Comparison of ENCODE assay signal across 23 mouse cellular contexts in genomic region chr8:91114910-91115309, GRCm38 (mm10). TPM values are rescaled to one million over a fixed set of nuclear protein-coding genes. Genes with fewer than 3 reads are reported as not detected.
DNase-seq lines count a peak whose midpoint lies in the region; ATAC-seq and TF ChIP-seq lines count a peak whose summit lies in the region.
"Had no signal": no experiment of that assay in that cellular context is flagged by ENCODE, and none has a peak within 500 bp of the region (broad histone marks: within the 10 kb centered on the region; RNA-seq: fewer than 3 reads in every experiment).

No protein-coding gene starts in this region.

- H3K9ac ChIP-seq in kidney, embryonic 14.5 days (ENCODE audit: low read depth, low read length), result no peak overlapping the region
- no peak overlapping the region for H3K9ac ChIP-seq in lung, postnatal 0 days (replicated peaks; ENCODE audit: low read depth)
- H3K9ac ChIP-seq: embryonic facial prominence, embryonic 12.5 days; forebrain, postnatal 0 days; hindbrain, embryonic 14.5 days; limb, embryonic 12.5 days; liver, embryonic 12.5 days; lung, embryonic 14.5 days had no signal

- H3K27ac ChIP-seq in kidney, embryonic 14.5 days (ENCODE audit: low read depth, low read length), result no peak overlapping the region
- H3K27ac ChIP-seq in lung, postnatal 0 days (ENCODE audit: low read length), result no peak overlapping the region
- H3K27ac ChIP-seq: embryonic facial prominence, embryonic 12.5 days; heart, embryonic 10.5 days; hindbrain, embryonic 14.5 days; limb, embryonic 12.5 days; liver, embryonic 12.5 days had no signal

- H3K4me1 ChIP-seq in kidney, embryonic 14.5 days (ENCODE audit: control insufficient read depth, insufficient read depth, low read length), result no peaks in the 10 kb centered on the region
- no peaks in the 10 kb centered on the region for H3K4me1 ChIP-seq in lung, postnatal 0 days (ENCODE audit: insufficient read depth, low read depth, low read length)
- H3K4me1 ChIP-seq: embryonic facial prominence, embryonic 12.5 days; heart, embryonic 10.5 days; limb, embryonic 12.5 days; liver, embryonic 12.5 days; megakaryocyte, embryonic 14.5 days had no signal

- H3K27me3 ChIP-seq in kidney, embryonic 14.5 days (ENCODE audit: control insufficient read depth, insufficient read depth, low read length), result no peaks in the 10 kb centered on the region
- H3K27me3 ChIP-seq in lung, postnatal 0 days (replicated peaks; ENCODE audit: insufficient read depth, low read length), result no peaks in the 10 kb centered on the region
- H3K27me3 ChIP-seq: embryonic facial prominence, embryonic 12.5 days; limb, embryonic 12.5 days; liver, embryonic 12.5 days; megakaryocyte, embryonic 14.5 days had no signal

- ATAC-seq in kidney, embryonic 14.5 days (ENCODE audit: low FRiP score, low TSS enrichment), result no peak
- ATAC-seq in lung, postnatal 0 days, result peak; percentile 50
- ATAC-seq: forebrain, postnatal 0 days; inflammation-experienced regulatory T-cells, adult 6 months; liver, embryonic 12.5 days had no signal

- no peak for TF ChIP-seq CTCF in lung, postnatal 0 days (IDR thresholded peaks at IDR 0.05)

- 45% methylated on average over 11 of the region's 11 CpGs for WGBS in kidney, embryonic 14.5 days
- 44% methylated on average over 11 of the region's 11 CpGs for WGBS in lung, postnatal 0 days

- TF ChIP-seq EP300 in lung, postnatal 0 days (IDR thresholded peaks at IDR 0.05), result no peak

- no peaks in the 10 kb centered on the region for H3K9me3 ChIP-seq in kidney, embryonic 14.5 days (ENCODE audit: control insufficient read depth, low read length)
- no peaks in the 10 kb centered on the region for H3K9me3 ChIP-seq in lung, postnatal 0 days (ENCODE audit: low read length)
- H3K9me3 ChIP-seq: embryonic facial prominence, embryonic 12.5 days; heart, embryonic 10.5 days; limb, embryonic 12.5 days; liver, embryonic 12.5 days; megakaryocyte, embryonic 14.5 days had no signal

- no peak overlapping the region for H3K4me2 ChIP-seq in kidney, embryonic 14.5 days (replicated peaks; ENCODE audit: low read depth, low read length)
- H3K4me2 ChIP-seq in lung, postnatal 0 days (replicated peaks; ENCODE audit: low read depth, low read length), result no peak overlapping the region
- H3K4me2 ChIP-seq: embryonic facial prominence, embryonic 12.5 days; hindbrain, embryonic 14.5 days; limb, embryonic 12.5 days; liver, embryonic 12.5 days; lung, embryonic 14.5 days had no signal

- peaks cover 54% of the 10 kb centered on the region for H3K36me3 ChIP-seq in kidney, embryonic 14.5 days (ENCODE audit: control insufficient read depth, insufficient read depth, low read length)
- H3K36me3 ChIP-seq in lung, postnatal 0 days (ENCODE audit: insufficient read depth, low read length), result peaks cover 18% of the 10 kb centered on the region; the same call in 1 of the 2 replicates

- DNase-seq in kidney, adult 11 months, result peak; percentile 25
- no peak for DNase-seq in lung, postnatal 0 days (ENCODE audit: low spot score)
- DNase-seq in lung, adult 18-20 months, result no peak
- peak; percentile 41 for DNase-seq in kidney, postnatal 14 days
- DNase-seq in adrenal gland, postnatal 10 days, result no peak
- no peak for DNase-seq in adrenal gland, postnatal 25 days
- DNase-seq: cerebellum, adult 18-20 months; cerebellum, postnatal 14 days; forebrain, postnatal 0 days; heart, postnatal 4 days; lung, embryonic 14.5 days; lung, postnatal 36 days; midbrain, embryonic 14.5 days; thymus, adult 18-20 months; thymus, postnatal 4 days had no signal

- no peak overlapping the region for H3K4me3 ChIP-seq in kidney, embryonic 14.5 days (ENCODE audit: low read length)
- no peak overlapping the region for H3K4me3 ChIP-seq in lung, postnatal 0 days (ENCODE audit: low read depth, low read length)
- H3K4me3 ChIP-seq: embryonic facial prominence, embryonic 12.5 days; heart, embryonic 10.5 days; limb, embryonic 12.5 days; liver, embryonic 12.5 days; megakaryocyte, embryonic 14.5 days had no signal

RNA-seq across cellular contexts. Expression of gene Rbl2, which starts 45.1 kb away (rescaled TPM):
- polyA plus RNA-seq in kidney, embryonic 14.5 days (2014; fragmentation: Nextera tagmentation; extraction: Ambion mirVana), result 12.8 and 21.3 TPM in 2 replicates
- 13.7 and 13.8 TPM in 2 replicates for polyA plus RNA-seq in lung, postnatal 0 days (2015; fragmentation: Nextera tagmentation; extraction: Ambion mirVana)
- total RNA-seq in adrenal gland, postnatal 10 days (2021), result 10 to 100 TPM; 29.5 to 35.9 TPM
- total RNA-seq in adrenal gland, postnatal 25 days (2021), result 47.0 and 55.8 TPM in 2 replicates

Comparison
In these comparisons a context has a peak if more than half of its experiments do, and no peak if none do; other contexts are left out.
1. DNase-seq: peak in kidney, adult 11 months (single experiment) and kidney, postnatal 14 days (single experiment); none in lung, postnatal 0 days (single experiment), lung, adult 18-20 months (0 of 2), adrenal gland, postnatal 10 days (single experiment) and adrenal gland, postnatal 25 days (single experiment).